Mouse (Mus musculus) embryonic fibroblast, embryonic 13.5 days (primary cell): Measurements from ENCODE around the gene Rarb. TPM values are rescaled to one million over a fixed set of nuclear protein-coding genes. Genes with fewer than 3 reads are reported as not detected.

Experiments
- H3K27ac ChIP-seq: 2 replicates; pipeline ENCODE4 v1.5.1; 2012; ENCODE audit warnings: low read length, control low read depth, inconsistent platforms; ENCODE audit not compliant: insufficient read depth
- H3K4me1 ChIP-seq: 2 replicates; pipeline ENCODE4 v1.6.1; 2011; ENCODE audit warnings: low read length; ENCODE audit not compliant: control insufficient read depth, insufficient read depth
- H3K4me3 ChIP-seq: 2 replicates; pipeline ENCODE4 v1.5.1; 2011; ENCODE audit warnings: mild to moderate bottlenecking, control low read depth, low read length; ENCODE audit not compliant: insufficient read depth
- CTCF ChIP-seq: IDR thresholded peaks from 2 replicates; pipeline ENCODE4 v1.5.1; 2011; ENCODE audit warnings: mild to moderate bottlenecking, control low read depth, low read length, moderate library complexity, borderline replicate concordance; ENCODE audit not compliant: insufficient read depth
- POLR2A ChIP-seq: IDR thresholded peaks from 2 replicates; pipeline ENCODE4 v1.6.1; 2011; ENCODE audit warnings: low read depth, mild to moderate bottlenecking, control low read depth, low read length, moderate library complexity
- polyA plus RNA-seq: library from polyadenylated mRNA; stranded (reverse); fragments of >200 nt; gene quantifications from 2 replicates; pipeline ENCODE4 v1.2.4, GENCODE M21; 2011; ENCODE audit warnings: low read depth; ENCODE audit not compliant: missing spikeins, insufficient read length

Rarb gene
- polyA plus RNA-seq, 1 experiment = 7.5 TPM

DNA sequence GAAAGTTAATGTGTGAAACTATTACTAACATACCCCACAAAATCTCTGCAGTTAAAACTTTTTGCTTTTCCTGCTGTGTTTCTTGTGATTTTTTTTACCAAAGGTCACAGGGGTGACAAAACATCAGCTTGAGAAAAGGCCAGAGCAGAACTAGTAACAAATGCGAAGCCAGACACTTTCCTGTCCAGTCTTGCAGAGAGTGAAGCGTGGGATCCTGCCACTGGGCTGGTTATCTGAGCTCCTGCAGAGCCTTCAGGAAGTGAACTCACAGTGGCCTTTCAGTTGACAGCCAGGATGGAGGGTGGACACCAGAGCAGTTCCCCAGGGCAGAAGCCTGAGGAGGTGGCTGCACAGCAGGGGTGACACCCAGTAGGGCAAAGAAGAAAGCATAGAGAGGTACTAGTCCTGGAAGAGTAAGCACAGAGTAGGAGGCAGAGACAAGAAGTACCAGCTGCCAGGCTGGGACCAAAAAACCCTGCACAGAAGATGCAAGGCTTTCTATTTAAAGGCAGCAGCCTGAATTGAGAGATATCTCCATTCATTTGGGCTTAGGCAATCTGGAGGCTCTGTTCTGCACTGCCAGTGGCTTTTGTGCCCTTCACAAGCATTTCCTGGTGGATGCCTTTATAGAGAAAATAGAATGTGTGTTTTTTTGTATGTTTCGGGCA, 123.4 kb downstream of the Rarb start:
- no peak for TF ChIP-seq POLR2A
- no peak for TF ChIP-seq CTCF
- no peaks in the 10 kb centered on the region for H3K4me1 ChIP-seq
- H3K4me3 ChIP-seq = no peak overlapping the region
- no peak overlapping the region for H3K27ac ChIP-seq

DNA sequence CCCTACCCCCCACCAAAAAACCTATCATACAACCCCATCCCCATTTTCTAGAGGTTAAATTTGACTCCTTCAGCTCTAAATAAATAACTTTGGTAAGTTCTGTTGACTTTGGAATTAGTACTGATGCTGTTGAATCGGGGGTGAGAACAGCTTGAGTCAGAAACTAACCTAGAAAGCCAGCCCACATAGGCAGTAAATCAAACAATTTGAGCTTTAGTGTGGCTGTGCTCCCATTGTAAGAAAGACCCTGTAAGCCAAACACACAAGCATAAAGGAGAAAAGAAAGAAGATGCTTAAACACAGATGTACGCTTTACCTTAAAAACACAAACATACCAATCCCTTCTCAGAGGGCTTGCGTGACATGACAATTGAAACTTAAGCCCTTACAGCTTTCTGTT, 140.6 kb downstream of the Rarb start:
- no peak overlapping the region for H3K27ac ChIP-seq
- H3K4me3 ChIP-seq = no peak overlapping the region
- H3K4me1 ChIP-seq = no peaks in the 10 kb centered on the region; the same call in 1 of the 2 replicates
- no peak for TF ChIP-seq POLR2A
- TF ChIP-seq CTCF = no peak

GRCm38 (mm10) chr14:16677081-16677480, 141.9 kb downstream of the Rarb start:
- no peaks in the 10 kb centered on the region; the same call in 1 of the 2 replicates for H3K4me1 ChIP-seq
- no peak overlapping the region for H3K27ac ChIP-seq

DNA sequence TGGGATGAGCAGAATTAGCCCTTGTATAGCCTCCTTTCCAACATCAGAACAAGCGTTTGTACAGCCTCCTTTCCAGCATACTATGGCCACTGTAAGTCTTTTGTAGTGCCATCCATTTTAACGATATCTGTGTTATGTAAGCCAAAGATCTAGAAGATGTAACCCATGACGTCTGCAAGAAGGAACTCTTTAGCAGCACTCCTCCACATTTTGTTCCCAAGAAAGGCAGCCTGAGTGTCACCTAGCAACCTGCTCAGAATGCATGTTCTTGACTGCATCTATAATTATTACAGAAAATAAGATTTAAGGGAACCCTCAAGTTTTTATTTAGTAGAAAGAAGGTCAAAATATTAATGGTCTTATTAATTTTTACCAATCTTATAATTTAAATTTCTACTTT, 148.4 kb downstream of the Rarb start:
- H3K27ac ChIP-seq = no peak overlapping the region
- TF ChIP-seq CTCF = no peak
- no peak for TF ChIP-seq POLR2A

More at GRCm38 (mm10) chr14:16677081-16677480, 141.9 kb downstream of the Rarb start:
- TF ChIP-seq POLR2A = no peak
- no peak for TF ChIP-seq CTCF
- H3K4me3 ChIP-seq = no peak overlapping the region

DNA sequence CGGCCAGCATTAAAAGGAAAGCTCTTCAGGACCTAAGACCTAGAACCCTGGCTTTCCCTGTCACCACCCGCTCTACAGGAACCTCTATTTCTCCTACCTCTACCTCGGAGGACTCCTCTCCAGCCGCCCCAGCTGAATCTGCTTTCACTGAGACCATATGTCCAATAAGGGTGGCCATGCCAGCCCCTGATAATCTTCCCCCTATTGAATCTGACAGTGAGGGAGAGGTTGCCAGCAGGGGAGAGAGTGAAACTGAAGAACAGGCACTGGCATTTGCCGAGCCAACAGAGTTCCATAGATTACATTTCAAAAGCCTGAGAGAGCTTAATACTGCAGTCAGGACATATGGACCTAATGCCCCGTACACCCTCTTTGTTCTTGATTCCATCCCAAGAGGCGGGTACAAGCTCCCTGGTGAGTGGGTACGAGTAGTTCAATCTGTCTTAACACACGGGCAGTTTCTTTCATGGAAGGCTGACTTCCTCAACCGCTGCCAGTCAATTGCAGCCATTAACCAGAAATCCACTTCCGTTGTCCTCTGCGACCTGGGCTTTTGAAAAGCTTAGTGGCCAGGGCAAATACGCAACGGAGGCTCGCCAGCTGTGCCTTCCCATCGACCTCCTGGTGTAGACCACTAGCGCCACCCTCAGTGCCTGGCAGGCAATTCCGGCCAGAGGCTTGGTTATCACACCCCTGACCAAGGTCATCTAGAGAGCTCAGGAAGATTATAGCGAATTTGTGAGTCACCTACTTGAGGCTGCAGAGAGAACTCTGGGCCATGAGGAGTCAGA, 179.6 kb downstream of the Rarb start:
- Histone ChIP-seq H3K27ac (no peak overlapping the region), H3K4me3 (no peak overlapping the region), H3K4me1 (no peaks in the 10 kb centered on the region)
- TF ChIP-seq POLR2A = no peak

More for the DNA sequence above, 148.4 kb downstream of the Rarb start:
- no peak overlapping the region for H3K4me3 ChIP-seq
- no peaks in the 10 kb centered on the region for H3K4me1 ChIP-seq

GRCm38 (mm10) chr14:16613975-16614374, 205.0 kb downstream of the Rarb start:
- no peaks in the 10 kb centered on the region for H3K4me1 ChIP-seq
- no peak for TF ChIP-seq CTCF
- no peak for TF ChIP-seq POLR2A
- no peak overlapping the region for H3K27ac ChIP-seq
- no peak overlapping the region for H3K4me3 ChIP-seq

DNA sequence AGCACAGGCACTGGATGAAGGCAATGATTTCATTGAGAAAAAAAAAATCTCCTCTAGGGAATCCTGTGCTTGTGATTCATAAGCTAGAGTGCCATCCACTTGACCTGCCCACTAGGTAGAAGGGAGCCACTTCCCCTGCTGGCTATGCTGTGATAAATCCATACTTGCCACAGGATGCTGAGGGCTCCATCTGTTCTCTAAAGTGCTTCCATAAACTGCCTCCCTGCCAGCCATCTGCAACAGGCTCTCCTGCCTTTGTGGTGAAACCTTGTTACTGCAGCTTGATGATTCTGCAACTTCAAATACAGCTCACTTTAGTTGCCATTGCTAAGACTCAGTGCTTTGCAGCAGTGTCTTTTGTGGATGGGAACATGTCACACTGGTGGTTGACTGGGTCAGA, 213.5 kb downstream of the Rarb start:
- no peak for TF ChIP-seq CTCF
- TF ChIP-seq POLR2A = no peak
- H3K27ac ChIP-seq = no peak overlapping the region
- H3K4me1 ChIP-seq = peaks cover 4% of the 10 kb centered on the region; the same call in 1 of the 2 replicates
- H3K4me3 ChIP-seq = no peak overlapping the region

DNA sequence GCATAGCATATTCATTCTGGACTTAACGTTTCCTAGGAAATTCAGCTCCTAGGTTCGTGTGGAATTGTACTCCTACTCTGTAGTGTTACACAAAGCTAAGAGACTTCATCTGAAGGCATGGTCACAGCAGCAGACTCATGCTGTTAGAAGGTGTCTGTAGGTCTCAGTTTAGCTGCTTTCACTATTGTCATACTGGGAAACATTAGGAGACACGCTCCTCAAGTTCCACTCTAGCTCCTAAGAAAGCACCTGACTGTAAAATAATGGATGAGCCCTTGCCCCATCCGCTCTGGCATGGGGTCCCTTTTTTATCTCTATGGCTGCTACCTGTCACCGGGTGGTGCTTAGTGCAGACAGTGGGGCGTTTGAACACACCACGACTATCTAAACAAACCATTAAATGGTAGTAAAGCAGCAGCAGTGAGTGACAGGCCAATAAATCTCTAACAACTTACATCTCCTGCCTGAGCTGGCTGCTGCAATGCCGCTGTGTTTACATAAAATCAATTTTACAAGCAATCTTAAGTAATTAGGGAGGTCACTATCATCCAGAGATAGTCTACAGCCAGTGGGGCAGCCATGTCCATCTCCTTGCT, 214.4 kb downstream of the Rarb start:
- Histone ChIP-seq H3K4me3 (no peak overlapping the region), H3K4me1 (peaks cover 4% of the 10 kb centered on the region; the same call in 1 of the 2 replicates), H3K27ac (no peak overlapping the region)
- TF ChIP-seq CTCF = no peak
- TF ChIP-seq POLR2A = no peak

DNA sequence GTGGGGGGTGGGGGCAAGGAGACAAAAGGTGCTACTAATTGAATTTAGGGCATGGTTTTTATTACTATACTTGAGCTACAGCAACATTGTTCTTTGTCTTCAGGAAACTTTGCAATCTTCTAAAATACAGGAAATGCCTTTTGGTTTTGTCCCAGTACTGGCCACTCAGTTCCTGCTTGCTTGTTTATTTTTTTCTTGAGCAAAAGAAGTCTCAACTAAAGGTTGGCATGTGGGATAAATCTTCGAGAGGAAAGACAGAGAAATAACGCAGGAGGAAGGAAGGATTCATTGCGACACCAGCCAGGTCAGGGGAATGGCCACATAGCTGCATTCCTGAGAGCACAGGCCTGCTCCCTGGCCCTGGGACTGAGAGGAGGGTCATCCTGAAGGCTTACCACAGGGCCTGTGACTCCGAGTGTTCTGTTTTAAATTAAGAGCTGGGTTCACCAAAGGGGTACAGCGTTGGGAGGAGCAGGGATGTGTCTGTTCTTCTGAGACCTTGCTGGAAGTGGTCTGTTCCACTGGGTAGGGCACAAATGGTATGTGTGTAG, 215.8 kb downstream of the Rarb start:
- Histone ChIP-seq H3K4me1 (peaks cover 8% of the 10 kb centered on the region), H3K27ac (no peak overlapping the region), H3K4me3 (no peak overlapping the region)
- TF ChIP-seq CTCF (no peak), POLR2A (no peak)

GRCm38 (mm10) chr14:16599224-16599623, 219.7 kb downstream of the Rarb start:
- no peak overlapping the region for H3K4me3 ChIP-seq
- no peak for TF ChIP-seq POLR2A
- TF ChIP-seq CTCF = no peak

More at GRCm38 (mm10) chr14:16599224-16599623, 219.7 kb downstream of the Rarb start:
- H3K4me1 ChIP-seq = peaks cover 11% of the 10 kb centered on the region
- H3K27ac ChIP-seq = no peak overlapping the region
